Mouse (Mus musculus): Measurements from ENCODE around the gene Sucnr1.

DNA sequence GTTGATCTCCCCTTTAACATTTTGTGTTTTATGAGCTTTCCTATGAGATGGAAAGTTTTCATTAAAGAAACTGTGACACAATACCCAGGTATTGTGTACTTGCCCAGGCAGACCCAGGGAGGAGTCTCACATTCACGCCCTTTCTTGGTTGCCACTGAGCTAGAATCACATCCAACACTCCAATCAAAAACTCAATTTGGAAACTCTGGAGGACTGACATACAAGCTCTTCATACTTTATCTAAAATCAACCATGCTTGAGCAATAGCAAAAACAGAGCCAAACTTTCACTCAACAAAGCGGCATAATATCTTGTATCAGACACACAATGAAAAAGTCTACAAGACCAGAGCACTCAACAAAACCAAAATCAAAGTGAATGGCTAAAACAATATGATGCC is 27.7 kb upstream of the Sucnr1 start:
- TF ChIP-seq CTCF (IDR thresholded peaks at IDR 0.05; ENCODE audit: low read depth, low read length) (no peak), GATA1 (IDR thresholded peaks at IDR 0.05; ENCODE audit: borderline replicate concordance, low read length) (no peak), POLR2AphosphoS5 (IDR thresholded peaks at IDR 0.05; ENCODE audit: insufficient replicate concordance, low read depth, low read length) (no peak), TAL1 (conservative IDR thresholded peaks at IDR 0.05; ENCODE audit: low read depth, low read length) (no peak), GATA2 (IDR thresholded peaks at IDR 0.05; ENCODE audit: borderline replicate concordance, low read depth, low read length) (no peak)
